Mouse (Mus musculus) frontal cortex, adult (tissue): ENCODE results near the gene Cdkl5.
"Not testable (repeated sequence)": the region's sequence is repeated elsewhere in the genome, so short reads cannot be mapped to it uniquely, and the experiment has no call there.

Experiments
- ATAC-seq: cut with Nextera tagmentation; 2 replicates; pipeline ENCODE4 v1.9.2; 2017; ENCODE audit warnings: mild to moderate bottlenecking, moderate library complexity, mixed read lengths; ENCODE audit not compliant: low TSS enrichment

The Cdkl5 gene

DNA sequence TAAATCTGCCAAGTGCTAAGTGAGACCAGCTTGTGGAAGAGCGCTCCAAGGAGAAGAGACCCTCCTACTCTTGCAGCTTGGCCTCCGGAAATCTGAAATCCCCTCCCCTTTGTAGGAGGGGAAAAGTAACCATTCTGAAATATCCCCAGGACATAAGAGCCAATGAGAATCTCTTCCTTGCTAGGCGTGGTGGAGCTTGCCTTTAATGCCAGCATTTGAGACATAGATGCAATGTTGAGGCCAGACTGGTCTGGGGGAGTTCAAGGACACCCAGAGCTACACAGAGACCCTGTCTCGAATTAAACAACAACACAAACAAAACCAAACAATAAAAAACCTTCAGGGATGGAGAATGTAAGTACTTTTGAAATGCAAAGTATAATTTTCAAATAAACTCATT, 87.6 kb downstream of the Cdkl5 start, which contains the start of gene Gja6:
Gene Gja6, minus strand, starts transcription at position 101 of the 400 bp plus-strand sequence.
- ATAC-seq: no peak

DNA sequence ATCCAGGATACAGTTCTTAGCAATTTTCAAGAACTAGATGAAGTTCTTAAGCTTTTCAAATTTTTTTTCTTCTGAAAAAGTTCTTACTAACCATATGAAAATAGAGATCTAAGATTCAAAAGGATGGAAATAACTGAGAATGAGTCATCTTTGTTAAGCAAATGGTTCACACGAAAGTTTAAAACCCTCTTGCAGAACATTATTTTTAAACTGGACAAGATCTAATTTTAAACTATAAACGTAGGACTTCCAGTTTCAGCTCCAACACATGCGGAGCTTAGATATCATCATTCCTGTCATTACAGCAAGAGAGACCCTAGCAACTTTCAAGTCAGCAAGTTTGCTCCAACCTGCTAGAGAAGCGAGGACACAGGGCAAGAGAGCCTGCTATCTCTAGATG, 88.0 kb downstream of the Cdkl5 start:
- peak; percentile 70 for ATAC-seq

DNA sequence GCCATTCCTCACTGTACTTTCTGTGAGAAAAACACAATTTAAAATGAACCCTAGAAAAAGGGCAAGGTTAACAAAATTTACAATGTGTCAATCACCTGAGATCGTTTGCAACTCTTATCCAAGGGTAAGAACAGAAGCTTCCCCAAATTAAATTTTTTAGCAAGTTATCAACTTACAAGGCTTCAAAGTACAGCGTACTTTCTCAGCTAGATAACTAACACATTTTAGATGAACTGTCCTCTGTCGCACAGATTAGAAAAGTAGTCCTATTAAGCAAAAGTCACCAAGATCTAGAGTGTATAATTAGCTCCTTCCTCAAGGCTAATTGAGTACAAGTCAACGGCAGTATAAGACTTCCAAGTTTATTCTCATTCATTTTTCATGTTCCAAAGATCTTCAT, 88.6 kb downstream of the Cdkl5 start:
- no peak for ATAC-seq

DNA sequence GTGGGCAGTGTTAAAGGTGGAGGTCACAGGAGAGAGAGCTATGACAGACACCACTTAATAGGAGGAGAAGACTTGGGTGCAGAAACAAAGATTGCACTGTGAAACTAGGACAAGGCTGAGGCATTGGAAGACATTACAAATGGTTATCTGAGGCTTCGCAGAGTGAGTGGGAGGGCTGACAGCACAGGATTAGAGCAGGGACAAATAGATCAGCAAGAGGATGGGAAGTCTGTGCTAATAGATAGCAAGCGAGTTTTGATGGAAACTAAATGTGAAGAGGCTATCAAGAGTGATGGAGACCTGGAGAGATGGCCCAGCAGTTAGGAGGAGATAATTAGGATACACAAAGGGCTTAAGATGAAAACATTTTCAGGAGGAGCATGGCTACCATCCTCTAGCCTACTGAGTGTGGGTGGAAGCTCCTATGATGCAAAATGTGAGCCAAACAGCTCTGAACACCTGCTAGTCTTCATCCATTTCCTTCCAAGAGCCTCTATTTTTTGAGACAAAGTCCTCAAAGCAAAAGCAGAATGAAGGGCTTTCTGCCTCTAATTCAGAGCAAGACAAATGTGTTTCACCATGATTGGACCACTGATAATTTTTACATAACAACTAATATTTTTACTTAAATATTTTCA, 89.3 kb downstream of the Cdkl5 start:
- ATAC-seq: peak; percentile 62

DNA sequence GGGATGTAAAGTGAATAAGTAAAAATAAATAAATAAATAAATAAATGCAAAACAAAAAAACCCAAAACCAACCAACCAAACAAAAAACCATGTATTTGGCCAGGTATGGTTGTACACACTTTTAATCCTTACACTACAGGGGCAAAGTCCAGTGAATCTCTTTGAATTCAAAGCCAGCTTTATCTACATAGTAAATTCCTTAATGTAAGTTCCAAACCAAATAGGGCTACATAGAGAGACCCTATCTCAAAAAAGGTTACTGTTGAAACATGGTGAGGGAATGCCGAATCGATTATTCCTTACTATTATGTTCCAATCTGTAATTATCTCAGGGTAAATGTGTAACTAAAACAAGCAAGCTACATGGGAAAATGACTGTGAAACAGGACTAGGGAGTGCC, 93.4 kb downstream of the Cdkl5 start:
- ATAC-seq: no peak

DNA sequence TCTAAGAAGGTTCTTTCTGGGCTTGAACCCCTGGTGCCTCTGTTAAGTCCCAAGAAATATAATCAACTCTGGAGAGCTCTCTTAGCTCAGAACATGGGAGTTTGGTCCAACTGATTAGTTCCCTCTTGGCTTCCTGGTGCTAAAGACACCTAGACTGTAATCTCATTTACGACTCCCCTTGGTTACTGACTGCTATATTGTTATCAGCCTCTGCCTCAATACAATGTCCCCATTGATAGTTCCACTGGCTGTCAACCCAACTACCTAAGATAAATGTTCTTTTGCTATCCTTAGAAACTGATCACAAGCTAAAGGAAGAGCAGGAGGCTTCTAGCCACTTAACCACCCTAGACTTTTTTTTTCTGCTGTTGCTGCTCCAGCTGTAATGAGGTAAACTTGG, 102.4 kb downstream of the Cdkl5 start:
- no peak for ATAC-seq

DNA sequence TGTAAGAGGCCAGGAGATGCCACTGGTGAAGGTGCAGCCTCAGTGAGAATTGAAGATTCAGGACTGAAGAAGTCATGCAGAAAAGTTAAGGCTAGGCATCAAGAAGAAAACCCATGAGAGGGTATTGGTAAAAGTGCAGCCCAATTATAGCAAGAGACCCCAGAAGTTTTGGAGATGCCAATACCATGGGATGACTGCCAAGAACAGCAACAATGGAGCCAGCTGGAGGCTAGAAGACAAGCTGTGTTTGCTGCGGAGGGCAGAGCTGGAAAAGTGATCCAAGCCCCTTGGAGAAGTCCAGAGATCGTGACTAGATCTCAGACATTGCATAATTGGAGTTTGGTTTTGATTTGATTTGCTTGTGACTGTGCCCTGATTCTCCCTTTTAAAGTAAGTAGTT, 108.2 kb downstream of the Cdkl5 start:
- ATAC-seq: no peak

DNA sequence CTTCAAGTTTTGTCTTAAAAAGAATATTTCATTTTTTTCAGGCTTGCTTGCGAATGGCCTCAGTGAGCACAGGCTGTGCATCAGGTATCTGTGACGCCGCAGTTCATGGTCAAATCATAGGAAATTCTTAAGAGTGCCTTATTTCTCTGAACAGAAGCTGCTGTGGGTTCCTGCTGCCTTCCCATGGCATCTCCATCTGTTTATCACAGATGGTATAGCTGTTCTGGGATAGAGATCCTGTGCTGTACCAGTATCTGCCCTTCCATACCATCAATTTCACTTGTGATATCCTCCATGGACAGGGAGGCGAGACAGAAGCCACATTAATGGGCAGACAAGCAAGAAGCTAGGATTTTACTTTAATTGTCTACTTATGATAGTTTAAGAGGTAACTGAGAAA, 127.9 kb downstream of the Cdkl5 start:
- ATAC-seq: peak; percentile 69

DNA sequence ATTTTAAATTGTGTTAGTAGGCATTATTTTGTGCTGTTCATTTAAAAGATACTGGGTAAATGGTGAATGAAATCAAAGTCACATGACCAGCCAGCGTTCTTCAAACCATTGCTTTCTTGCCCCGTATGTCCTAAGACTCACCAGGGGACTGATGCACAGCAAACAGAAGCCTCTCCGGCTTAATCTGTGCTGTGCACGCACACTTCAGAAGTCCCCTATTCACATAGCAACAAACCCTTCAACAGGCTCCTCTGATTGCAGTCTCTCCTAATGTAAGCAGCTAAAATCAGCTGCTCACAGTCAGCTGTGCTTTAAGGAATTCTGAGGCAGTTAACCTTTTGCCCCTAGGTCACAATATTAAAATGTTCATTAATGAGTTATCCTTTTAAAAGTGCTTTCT, 129.5 kb downstream of the Cdkl5 start:
- no peak for ATAC-seq

DNA sequence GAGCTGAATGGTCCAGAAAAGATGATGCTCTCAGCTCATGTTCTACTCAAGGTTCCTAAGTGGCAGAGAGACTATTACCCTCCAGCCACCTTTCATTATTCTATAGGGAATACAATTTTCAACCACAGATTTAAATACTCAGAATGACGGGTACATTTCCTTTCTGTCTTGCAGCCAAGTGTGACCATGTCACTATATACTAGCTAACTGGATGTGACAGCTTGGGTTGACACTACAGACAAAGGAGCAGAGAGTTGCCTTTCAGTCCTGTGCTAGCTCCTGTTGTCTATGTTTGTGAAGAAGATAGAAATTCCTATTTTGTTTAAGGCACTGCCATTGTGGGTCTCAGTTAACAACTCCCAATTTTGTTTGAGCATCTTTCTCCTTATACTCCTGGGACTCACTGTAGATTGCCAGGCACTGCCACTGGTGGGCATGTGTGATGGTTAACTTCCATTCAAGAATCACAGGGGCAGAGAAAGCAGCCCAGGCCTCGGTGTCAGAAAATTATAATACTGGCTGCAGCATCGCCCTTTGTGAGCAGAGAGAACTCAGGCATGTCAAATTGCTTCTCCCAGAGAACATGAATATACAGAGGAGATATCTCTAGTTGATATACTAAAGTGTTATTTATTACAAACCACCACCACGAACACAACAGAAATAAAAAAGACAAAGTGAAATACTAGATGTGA, 130.7 kb downstream of the Cdkl5 start:
- ATAC-seq: no peak

DNA sequence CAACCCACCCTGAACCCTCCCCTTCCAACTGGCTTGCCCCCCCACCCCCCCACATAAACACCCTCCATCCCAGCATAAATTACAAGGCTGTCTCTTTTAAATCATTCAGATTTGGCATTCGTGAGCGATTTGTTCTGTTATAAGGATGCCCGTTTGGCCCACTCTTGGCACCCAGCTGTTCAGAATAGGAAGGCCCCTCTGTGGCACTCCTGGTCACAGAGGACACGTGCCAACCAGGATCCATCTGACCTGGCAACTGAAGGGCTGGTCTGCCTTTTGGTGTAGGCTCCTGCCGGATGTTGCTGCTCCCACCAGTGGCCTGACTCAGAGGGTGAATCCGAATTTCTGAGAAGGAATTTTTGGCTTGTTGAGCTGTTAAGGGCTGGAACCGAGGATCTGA, 186.3 kb downstream of the Cdkl5 start:
- ATAC-seq: no peak

DNA sequence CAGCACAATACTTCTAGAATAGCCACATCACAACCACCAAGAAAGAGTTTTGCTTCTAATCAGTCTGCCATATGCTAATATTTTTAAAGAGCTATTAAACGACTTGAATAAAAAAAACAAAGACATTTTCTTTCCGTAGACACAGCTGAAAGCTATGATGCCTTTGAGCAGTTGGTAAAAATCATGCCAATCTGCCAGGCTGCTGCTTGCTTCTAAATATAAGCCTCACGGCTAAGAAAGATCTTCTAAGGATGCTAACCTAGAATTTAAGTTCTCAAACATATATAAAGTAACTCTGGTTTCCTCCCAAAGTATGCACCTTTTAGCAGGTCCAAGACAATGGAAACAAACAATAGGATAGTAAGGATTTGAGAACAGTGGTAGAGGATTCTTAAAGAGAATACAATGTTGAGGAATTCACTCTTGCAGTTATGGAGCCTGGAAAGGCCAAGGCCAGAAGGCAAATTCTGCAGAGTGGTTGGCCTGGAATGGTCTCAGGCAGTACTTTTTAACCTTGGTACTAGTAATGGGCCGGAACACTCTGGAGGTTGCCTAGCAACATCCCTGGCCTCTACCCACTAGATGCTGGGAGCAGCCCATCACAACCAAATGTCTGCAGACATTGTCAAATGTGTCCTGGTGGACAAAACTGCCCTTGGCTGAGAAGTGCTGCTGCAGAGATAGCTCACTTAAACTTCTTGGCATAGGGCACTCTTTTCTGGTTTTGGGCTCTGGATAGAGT, 189.9 kb downstream of the Cdkl5 start:
- ATAC-seq: peak; percentile 86

DNA sequence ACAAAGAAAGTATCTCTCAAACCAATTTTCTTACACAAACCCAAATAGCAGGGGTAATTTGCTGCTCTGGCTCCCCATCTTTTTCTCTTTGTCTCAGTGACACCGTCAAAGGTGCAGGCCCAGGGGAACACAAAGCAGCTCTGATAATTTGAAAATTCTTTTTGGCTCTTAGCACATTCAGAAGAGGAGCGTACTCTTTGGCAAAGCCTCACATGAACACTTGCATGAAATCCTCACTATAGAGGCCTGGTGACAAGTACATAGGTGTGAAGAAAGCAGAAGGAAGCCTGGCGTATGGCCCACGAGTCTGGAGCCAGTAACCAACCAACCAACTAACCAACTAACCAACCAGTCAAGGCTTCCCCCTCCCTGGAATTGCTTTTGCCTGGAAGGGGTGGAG, 199.6 kb downstream of the Cdkl5 start:
- ATAC-seq: no peak

DNA sequence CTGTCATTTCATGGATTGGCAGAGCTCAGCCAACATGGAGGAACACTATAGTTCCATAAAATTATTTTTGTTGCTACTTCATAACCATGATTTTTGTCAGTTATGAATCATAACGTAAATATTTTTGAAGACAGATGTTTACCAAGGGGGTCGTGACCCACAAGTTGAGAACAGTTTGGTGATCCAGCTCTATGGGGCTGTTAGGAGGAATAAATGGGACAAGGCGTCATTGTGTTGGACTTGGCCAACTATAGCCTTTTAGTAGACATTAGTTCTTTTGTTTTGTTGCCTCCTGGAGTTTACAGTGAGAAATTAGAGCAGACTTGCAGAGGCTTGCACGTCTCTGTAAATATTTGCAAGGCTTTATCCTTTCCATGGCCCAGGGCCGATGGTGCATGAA, 212.2 kb downstream of the Cdkl5 start:
- ATAC-seq: no peak; the same call in 1 of the 2 replicates

DNA sequence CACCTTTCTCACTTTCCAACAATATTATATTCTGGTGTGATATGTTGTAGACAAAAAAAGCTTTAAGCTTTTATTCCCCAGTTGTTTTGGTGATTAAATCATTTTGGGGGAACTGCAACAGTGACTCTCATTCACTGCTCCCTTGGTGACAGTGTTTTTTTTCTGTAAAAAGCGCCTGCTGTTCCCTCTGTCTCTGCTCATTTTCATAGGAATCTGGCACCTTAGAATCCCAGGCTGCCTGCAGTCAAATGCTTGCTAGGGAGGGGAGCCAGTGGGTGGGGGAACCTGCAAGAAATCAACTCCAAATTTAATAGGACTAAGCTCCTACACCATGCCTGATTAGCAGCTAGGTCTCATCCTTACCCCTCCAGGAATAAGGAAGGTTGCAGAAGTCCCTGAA, 221.5 kb downstream of the Cdkl5 start:
- ATAC-seq: peak; percentile 90

DNA sequence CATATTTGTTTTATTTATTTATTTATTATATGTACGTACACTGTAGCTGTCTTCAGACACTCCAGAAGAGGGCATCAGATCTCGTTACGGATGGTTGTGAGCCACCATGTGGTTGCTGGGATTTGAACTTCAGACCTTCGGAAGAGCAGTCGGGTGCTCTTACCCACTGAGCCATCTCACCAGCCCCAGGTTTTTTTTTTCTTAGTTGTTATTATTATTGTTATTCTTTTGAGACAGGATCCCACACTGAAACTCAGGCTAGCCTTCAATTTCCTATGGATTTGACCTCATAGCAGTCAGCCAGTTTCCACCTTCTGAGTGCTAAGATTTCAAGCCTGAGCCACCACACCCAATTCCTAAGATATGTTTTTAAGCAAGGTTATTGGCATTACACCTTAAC, 224.9 kb downstream of the Cdkl5 start:
- ATAC-seq: not testable (repeated sequence)

DNA sequence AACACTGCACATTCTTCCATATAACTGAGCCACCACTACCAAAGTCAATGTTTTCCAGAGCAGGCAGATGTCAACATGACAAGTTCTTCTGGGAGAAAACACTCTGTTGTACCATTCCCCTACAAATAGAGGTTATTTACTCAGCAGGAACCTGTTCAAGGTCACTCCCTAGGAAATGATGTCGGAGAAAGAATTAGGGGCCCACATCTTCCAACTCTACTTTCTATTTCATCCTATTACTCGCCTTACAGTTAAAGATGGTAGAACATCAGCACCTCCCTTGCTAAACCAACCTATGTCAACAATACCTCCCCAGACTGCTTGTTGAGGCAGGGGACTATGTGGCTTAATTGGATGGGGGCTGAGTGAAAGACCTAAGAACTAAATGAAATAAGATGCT, 226.8 kb downstream of the Cdkl5 start, which contains the start of gene Rs1:
Gene Rs1, plus strand, starts transcription at position 301 of the 400 bp plus-strand sequence.
- ATAC-seq: no peak

DNA sequence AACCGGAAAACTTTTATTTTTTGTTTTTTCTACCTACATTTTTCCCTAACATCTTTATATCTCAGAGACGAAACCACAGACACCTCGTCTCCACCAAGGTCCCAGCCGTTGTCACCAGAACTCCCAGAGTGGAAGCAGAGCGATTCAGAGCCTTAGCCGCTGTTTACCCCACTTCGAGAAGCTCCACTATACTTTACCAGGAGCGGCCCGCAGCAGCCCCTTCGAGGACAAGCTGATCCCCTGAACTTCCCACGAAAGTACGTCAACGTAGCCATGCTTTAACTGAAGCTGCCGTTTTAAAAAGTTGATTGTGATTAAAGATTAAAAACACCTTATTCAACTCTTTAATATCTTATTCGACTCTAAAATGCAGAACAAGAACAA, 228.3 kb downstream of the Cdkl5 start:
- ATAC-seq: peak; percentile 92

DNA sequence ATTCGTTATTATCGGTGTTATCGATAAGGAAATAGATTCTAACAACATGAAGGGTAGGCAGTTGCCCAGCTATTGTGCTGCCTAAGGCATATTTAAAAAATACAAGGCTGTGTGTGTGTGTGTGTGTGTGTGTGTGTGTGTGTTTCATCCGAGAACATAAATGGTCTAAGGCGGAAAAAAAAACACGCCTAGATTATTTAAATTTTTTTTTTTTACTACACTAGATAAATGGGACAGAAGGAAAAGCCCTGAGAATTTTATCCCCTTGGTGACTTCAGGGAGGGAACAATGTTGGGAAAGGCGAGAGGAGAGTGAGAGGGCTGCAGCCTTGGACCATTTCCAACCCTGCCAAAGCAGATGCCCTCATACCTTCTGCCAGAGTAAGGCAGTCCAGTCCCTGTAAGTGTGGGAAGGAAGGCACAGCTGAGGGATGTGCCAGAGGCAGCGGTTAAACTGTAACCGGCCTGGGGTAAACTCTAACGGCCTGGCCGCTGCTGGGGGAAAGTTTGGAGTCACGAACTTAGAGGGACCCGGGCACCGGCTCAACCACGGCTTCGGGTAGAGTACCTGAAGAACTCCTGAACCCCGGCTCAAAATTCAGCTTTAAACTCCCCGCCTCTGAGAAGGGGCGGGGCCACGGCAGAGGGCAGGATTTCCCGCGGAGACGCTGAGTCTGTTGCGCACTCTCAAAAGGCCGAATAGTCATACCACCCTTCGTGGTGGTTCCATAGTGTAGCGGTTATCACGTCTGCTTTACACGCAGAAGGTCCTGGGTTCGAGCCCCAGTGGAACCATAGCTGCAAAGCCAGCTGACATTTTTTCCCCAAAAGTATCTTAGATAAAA, 228.9 kb downstream of the Cdkl5 start:
- ATAC-seq: peak; percentile 96

DNA sequence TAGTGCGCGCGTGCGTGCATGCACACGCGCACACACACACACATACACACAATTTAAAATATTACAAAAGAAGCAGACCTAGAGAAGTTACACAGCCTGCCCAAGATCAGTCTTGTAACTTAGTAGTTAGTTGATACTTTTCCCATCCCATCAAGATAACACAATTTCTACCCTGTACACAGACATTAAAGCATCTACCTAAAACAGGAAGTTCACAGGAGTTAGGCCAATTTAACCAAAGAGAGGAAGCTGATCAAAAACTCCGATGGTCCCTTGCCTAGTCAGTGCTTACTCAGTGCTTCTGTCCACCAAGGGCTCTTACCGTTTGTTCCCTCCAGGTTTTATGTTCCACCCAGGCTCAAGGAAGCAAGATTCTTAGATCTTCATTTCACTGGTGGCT, 243.7 kb downstream of the Cdkl5 start:
- ATAC-seq: no peak

DNA sequence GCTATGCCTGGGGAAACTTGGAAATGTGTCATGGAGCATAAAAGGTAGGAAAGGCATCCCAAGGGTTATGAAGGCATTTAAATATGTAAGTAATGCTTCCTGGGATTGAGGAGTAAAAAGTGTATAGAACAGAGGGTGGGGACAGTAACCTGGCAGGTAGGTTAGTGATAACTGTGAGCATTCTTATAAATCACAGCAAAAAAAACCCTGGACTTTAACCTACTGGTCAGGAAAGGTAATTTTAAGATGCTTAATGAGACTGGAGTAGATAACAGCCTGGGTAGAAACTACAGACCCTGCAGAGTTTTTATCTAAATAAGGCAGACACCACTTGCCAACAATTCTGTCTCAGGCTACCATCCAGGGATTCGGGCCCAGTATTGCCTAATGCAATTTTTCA, 245.9 kb downstream of the Cdkl5 start:
- ATAC-seq: no peak

DNA sequence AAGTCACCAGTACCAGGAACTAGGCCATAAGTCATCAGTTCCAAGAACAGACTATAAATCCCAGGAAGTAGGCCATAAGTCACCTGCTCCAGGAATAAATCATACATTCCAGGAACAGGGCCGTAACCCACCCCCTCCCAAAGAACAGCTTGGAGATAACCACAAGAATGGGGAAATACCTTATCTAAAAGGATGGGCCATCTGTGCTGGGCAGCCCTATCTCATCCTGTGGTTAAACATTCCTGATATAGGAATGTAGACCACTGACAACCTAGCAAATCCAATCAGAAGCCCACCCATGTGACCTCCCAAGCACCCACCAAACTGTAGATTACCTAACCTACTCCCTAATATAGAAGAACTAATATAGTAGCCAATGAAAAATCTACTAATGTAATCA, 249.1 kb downstream of the Cdkl5 start:
- ATAC-seq: no peak
